Mouse (Mus musculus) cerebellum, postnatal 10 days (tissue): ENCODE data around the gene Cdyl.

Experiments used
- DNase-seq, 2 experiments: peaks; one replicate each; pipeline ENCODE4 v3.0.0; 2021; ENCODE audit warnings: mixed read lengths in 2 of 2

The Cdyl gene

DNA sequence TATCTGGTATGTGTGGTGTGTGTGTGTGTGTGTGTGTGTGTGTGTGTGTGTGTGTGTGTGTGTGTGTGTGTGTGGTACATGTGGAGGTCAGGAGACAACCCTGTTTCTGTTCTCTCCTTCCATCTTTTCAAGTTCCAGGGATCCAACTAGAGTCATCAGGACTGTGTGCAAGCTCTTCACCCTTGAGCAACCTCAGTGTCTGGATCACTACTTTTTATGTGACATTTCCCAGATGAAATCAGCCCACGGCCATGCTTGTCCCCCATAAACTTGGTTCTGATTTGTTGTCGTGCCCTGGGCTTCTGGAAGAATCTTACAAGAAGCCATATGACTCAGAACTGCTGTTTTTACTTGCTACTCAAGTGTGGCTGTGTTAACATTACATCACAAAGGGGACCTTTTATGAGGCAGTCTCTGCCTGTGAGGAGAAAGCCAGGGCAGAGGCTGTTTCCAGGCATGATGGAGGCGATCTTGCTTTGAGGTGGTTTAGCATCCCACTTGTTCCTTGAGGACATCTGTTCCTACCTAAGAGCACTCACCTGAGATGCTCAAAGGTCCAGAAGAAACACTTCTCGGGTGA is at the start of gene Cdyl:
Cdyl (plus strand) TSS at position 428 of the 580 bp plus-strand sequence.
- DNase-seq, result no peak

DNA sequence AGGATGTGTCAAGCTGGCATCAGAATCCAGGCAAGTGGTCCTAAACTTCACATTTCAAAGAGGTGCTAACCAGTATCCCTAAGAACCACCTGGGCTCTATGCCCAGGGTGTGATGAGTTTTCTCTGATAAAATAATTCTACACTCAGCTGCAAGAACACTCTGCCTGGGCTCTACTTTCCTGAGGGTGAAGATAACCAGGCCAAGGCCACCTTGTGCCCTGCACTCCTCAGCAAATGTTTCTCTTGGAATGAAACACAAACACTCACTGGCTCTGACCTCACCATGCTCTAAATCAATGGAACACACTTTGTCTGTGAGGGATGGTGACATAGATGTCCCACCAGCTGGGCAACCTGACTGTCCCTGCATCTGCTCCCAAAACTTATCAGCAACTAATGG is 48.9 kb upstream of the Cdyl start:
- no peak for DNase-seq

DNA sequence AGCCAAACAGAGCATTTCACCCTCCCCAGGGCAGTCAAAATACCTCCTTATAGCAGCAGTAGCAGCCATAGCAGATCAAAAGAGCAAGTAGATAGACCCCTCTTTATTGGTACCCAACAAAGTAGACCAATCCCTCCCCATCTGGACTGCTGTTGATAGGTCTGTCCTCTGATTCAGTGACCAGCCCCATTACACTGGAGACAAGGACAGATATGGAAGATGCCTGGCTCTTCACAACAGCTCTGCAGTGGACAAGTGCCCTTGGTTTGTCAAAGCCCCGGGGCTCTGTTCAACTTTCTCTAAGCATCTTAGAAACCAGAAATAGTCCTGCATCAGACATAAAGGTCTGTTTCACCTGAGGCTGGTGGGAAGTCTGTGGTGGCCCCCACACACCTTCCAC is 47.1 kb upstream of the Cdyl start:
- DNase-seq, result no peak

GRCm38 (mm10) chr13:35614832-35615479 is 44.7 kb upstream of the Cdyl start:
- DNase-seq, result no peak

DNA sequence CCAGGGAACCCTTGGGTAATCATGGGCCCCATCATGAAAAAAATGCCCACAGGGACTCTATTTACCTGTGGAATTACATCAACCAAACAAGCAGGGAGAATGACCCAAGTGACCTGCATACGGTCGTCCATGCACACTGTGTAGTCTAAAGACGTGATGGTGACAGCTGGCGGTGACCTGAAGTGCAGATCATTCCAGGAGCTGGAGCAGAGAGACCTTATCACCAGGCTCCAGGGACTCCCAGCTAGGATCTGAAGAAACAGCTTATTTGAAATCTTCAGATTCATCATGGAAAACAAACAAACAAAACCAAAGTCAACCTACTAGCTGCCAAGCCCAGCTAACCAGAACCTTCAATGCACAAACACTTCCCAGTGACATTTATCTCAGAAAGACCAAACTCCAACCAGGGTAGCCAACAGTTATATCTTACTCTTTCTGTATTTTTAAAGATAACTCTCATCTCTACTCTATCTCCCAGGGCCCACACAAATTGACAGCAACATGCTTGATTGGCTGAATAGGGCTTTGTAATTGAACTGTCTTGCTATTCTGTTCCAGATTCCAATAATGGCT is 43.0 kb upstream of the Cdyl start:
- no peak for DNase-seq

DNA sequence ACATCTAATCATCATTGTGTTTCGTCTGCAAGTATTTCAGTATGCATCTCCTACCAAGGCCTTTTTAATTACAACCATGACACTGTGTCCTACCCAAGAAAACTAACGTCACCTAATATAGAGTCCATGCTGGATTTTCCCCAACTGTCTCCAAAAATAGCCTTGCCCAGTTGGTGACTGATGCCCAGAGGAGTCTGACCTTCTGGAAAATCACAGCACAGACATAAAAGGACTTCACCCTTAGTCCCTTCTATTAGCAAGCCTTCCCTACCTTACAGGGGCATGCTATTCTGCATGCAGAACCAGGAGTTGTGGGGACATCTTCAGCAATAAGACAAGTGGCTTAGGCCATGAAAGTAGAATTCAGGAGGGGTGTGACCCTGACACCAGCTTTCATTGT is 40.3 kb upstream of the Cdyl start:
- DNase-seq, result no peak

GRCm38 (mm10) chr13:35620756-35621155 is 38.9 kb upstream of the Cdyl start:
- DNase-seq, result no peak

DNA sequence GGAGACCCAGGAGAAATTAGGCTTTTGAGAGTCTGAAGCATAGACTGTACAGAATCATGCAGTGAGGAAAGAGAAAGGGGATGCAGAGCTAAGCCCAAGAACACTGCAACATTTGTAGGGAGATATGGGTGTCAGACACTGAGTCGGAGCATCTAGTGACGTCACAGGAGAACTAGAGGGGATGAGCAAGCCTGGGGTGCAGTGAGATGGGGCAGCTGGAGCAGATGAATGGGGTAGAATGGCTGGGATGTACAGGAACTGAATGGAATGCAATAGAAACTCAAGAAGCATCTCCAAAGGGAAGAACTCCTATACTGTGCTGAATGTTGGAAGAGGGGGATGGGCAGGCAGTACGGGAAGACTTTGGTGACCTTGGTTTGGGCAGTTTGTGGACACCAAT is 34.8 kb upstream of the Cdyl start:
- DNase-seq, result no peak

- DNase-seq, result no peak
Observed at GRCm38 (mm10) chr13:35625556-35625955, 34.1 kb upstream of the Cdyl start.

- DNase-seq, result no peak
Observed at GRCm38 (mm10) chr13:35627319-35627718, 32.3 kb upstream of the Cdyl start.

DNA sequence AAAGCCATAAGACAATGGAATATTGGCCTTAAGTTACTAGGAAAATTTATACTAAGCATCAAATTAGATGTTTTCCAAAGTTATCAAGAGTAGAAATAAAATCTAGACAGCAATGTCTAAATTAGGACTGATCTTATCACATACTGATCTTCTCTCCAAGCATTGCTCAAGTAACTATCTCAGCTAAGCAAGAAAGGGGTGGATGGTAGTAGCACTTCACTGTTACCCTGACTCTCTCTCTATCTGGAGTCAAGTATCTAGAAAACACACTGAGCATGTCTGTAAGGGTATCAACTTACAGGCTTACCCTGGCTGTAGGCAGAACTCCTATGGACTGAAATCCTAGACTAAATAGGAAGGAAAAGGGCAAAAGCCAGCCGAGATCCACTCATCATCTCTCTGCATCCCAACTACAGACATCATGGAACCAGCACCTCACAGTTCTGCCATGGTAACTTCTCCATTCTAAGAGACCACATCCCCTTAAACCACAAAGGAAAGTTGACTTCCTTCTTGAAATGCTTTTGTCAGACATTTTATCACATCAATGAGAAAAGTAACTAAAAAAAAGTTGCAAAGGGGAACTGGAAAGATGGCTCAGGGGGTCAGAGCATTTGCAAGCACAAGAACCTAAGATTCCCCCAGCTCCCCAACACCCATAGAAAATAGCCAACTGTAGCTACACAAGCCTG is 12.4 kb upstream of the Cdyl start:
- DNase-seq, result no peak

- no peak for DNase-seq
Observed at GRCm38 (mm10) chr13:35650284-35650872, 9.3 kb upstream of the Cdyl start.

DNA sequence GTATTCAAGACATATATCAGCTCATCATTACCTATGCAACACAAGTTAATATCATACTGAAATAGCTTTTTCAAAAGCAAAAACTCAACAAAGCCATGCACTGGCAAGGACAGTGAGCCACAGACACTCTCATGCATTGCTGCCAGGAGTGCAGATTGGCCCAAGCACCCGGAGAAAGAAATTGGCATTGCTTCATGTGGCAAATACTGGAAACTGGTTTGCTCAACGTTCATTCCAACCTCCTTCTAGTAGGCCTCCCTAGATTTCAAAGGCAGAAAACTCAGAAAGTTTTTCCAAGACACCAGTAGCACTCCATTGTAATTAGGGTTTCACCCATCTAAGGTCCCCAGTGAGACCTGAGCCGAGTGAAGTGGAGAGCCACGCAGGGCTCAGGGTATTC is 6.8 kb upstream of the Cdyl start:
- peak; percentile 72 to 73 for DNase-seq

DNA sequence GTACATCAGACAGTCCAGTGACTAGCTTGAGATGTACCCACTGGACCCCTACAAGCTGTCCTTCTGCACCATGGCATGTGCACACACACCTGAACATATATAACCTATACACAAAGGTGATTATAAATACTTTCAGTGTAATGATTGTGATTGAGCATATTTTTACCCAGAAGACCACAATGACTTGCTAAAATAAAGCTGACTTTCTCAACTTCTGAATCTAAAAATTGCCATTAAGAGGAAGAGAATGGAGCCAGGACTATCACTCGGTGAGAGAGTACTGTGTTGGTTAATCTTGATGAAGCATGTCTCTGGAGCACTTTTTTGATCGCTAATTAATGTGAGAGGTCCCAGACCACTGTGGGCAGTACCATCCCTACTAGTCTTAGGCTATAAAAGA is 2.8 kb upstream of the Cdyl start:
- DNase-seq, result no peak

DNA sequence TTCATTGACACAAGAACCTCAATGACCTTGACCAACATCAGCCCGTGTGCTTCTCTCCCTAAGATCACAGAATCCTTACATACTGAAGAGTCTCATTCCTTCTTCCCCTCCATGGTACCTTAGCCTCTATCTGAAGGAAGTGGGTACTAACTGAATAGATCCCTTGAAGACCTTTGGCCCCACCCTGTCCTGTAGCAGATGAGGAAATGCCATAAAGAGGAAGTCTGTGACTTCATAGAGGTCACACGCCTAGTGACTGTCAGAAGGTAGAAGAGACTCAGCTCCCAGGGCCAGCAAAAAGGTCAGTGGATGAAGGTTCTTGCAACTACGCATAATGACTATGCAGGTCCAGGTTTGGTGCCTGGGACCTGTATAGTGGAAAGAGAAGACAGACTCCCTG is 5.8 kb downstream of the Cdyl start:
- no peak for DNase-seq

GRCm38 (mm10) chr13:35669910-35670469 is 10.4 kb downstream of the Cdyl start:
- no peak for DNase-seq

- DNase-seq, result no peak
Observed at GRCm38 (mm10) chr13:35670875-35671274, 11.2 kb downstream of the Cdyl start.

DNA sequence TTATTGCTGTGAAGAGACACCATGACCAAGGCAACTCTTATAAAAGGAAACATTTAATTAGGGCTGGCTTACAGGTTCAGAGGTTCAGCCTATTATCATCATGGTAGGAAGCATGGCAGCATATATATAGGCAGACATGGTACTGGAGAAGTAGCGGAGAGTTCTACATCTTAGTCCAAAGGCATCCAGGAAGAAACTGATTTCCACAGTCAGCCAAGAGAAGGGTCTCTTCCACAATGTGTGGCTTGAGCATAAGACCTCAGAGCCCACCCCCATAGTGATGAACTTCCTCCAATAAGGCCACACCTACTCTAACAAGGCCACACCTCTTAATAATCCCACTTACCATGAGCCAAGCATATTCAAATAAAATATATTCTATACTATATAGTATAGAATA is 17.3 kb downstream of the Cdyl start:
- DNase-seq, result no peak

DNA sequence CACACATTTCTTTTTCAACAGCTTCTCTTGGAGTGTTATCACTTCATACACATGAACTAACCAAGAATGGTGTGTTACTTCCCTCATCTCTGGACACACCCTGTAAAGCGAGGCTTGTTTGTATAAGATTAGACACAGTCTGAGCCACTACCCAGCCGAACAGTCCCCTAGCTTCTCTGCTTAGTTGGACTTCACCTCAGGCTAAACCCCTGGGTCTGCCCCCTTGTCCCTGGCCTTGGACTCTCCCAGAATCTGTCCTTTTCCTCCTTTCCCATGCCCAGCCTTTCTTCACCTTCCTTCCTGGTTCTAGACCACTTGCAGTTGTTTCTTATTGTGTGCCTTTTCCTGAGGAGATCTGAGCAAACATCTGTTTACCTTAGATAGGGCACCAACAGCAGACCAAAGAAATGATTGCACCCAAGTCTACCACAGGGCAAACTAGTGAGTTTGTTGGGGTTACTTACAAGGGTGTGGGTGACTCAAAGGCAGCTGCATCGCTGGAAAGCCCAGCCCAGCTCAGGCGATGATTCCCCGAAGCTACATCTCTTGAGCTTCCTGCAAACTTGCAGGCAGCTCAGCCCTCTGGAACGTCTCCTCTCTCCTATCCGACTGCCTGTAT is 17.9 kb downstream of the Cdyl start:
- no peak for DNase-seq

- DNase-seq, result no peak
Observed at GRCm38 (mm10) chr13:35678691-35679090, 19.1 kb downstream of the Cdyl start.

- no peak for DNase-seq
Observed at GRCm38 (mm10) chr13:35681361-35681760, 21.7 kb downstream of the Cdyl start.

- peak; percentile 8 to 10 for DNase-seq
Observed at GRCm38 (mm10) chr13:35686273-35686672, 26.6 kb downstream of the Cdyl start.

DNA sequence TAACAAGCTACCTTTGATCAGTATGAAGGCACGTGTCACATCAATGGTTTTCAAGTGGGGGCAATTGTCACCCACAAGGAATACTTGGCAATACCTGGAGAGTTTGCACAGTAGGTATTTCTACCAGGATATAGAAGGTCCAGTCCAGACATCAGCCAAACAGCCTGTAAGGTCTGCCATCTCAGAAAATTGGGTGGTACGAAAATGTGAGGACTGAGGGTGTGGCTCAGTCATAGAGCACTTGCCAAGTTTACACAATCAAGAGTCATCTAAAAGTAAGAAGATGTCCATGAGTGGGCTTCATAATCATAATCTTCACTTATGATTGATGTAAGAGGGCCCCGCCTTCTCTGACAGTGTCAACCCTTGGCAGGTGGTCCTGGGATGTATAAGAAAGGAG is 29.9 kb downstream of the Cdyl start:
- no peak for DNase-seq
